Mouse (Mus musculus): ENCODE measurements around the gene Rcan1.
"Not testable (repeated sequence)": the region's sequence is repeated elsewhere in the genome, so short reads cannot be mapped to it uniquely, and the experiment has no call there.

Rcan1 gene

DNA sequence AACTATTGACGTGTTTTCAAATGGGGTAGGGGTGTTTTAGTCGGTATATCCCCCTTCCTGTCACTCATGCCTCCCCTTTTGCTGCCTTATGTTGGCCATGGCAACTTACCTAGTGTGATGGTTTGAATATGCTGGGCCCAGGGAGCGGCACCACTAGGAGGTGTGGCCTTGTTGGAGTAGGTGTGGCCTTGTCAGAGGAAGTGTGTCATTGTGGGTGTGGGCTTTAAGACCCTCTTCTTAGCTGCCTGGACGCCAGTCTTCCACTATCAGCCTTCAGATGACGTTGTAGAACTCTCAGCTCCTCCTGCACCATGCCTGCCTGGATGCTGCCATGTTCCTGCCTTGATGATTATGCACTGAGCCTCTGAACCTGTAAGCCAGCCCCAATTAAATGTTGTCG lies at the start of gene Rcan1:
Gene Rcan1, minus strand, starts transcription at position 162 of the 400 bp plus-strand sequence.
- no peak for DNase-seq (ENCODE audit: low read depth)

DNA sequence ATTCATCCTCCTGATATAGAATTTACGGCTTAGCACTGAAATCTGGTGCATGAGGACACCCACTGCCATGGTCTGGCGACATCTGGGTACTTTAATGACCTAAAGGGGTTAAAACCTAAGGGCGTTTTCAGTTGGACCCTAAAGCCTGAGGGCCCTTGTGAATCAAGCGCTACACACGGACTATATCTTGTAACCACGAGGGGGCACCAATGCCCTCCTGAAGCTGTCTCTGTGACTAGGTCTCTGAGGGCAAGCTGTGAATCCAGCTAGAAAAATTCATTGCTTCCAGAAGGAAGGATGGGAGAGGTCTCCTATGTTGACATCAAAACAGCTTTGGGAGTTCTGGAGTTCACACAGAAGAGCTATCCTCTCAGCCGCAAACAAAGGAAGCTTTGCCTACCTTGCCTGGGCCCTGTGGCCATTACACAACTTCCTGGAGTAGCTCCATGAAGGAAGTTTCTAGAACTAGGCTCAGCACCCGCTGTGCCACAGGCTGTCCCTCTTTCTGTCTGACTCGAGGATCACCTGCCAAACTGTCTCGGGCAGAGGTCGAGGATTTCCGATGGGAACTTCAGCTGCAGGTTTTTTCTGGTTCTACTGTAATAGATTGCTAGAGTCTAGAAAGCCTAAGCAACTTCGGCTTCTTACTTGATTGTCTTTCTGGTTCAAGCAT lies 49.3 kb upstream of the Rcan1 start:
- DNase-seq (ENCODE audit: low read depth), result peak; percentile 80

DNA sequence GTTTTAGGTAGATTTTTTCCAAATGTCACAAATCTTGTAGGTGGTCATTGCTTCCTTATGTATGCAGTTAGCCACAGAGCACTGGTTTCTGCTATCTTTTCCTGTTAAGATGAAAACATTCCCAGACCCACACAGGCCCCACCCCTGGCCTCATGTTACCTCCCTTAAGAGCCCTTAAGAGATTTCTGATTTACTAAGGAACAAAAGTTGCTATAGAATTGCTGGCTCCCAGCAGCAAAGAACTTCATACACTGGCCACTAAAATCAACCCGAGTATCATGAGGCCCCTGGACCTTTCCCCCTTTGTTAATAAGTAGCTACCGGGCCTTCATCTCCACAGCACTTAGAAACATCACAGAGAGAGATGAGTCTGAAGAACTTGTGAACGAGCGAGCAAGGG lies 48.1 kb upstream of the Rcan1 start:
- no peak for DNase-seq (ENCODE audit: low read depth)

DNA sequence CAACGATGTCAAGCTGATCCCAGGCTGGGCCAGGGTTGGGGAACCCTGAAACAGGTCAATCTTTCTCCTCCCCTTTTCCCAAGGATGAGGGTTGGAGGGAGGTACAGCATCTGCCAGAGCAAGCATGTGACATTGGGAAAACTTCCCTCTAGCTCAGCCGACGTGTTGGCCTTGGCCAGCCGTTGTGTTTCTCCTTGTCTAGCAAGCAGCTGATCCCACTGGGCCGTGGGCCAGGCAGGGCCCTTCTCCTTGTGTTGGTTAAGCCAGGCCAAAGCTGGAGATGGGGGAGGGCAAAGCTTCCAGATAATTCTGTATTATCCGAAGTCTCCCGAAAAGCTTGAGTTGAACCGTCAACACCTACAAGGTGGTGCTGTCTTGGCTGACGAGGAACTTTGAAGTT lies 45.5 kb upstream of the Rcan1 start:
- peak; percentile 36 for DNase-seq (ENCODE audit: low read depth)

DNA sequence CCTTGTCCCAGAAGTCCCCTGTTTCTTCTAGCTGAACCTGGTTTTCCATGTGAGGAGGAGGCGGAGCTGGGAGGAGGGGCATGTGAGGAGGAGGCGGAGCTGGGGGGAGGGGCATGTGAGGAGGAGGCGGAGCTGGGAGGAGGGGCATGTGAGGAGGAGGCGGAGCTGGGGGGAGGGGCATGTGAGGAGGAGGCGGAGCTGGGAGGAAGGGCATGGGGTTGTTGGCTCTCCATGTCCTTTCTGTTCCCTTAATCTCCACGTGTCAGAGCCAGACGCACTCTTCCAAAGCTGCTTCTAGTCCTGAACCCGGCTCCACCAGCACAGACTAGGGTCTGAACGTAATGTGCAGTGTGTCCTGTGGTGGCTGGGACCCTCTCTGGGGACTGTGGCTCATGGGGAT lies 44.2 kb upstream of the Rcan1 start:
- not testable (repeated sequence) for DNase-seq (ENCODE audit: low read depth)

DNA sequence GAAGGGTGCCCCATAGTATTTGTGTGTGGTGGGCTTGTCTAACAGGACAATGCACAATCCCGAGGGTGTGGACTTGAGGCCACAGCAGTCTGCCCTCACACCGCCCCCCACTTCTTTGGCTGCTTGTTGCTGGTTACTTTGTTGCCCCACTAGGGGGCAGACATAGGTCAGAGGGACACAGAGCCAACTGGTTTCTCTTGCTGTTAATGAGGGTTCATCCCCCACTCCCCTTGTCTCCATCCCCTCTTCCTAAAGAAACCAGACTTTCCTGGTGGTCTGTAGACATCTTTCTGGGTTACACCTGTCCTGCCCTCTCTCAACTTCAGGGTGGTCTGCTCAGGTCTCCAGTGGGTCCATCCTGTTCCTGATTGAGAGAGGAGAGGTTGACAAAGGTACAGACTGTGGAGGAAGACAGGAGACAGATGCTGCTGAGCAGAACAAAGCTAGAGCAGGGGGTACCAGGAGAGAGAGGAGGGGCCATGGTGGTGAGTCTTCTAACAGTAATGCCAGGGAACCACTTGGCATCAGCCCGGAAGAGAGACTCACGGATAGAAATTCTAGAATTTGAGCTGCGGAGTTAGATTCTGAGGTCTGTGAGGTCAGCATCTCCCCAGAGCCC lies 41.2 kb upstream of the Rcan1 start:
- peak; percentile 56 for DNase-seq (ENCODE audit: low read depth)

DNA sequence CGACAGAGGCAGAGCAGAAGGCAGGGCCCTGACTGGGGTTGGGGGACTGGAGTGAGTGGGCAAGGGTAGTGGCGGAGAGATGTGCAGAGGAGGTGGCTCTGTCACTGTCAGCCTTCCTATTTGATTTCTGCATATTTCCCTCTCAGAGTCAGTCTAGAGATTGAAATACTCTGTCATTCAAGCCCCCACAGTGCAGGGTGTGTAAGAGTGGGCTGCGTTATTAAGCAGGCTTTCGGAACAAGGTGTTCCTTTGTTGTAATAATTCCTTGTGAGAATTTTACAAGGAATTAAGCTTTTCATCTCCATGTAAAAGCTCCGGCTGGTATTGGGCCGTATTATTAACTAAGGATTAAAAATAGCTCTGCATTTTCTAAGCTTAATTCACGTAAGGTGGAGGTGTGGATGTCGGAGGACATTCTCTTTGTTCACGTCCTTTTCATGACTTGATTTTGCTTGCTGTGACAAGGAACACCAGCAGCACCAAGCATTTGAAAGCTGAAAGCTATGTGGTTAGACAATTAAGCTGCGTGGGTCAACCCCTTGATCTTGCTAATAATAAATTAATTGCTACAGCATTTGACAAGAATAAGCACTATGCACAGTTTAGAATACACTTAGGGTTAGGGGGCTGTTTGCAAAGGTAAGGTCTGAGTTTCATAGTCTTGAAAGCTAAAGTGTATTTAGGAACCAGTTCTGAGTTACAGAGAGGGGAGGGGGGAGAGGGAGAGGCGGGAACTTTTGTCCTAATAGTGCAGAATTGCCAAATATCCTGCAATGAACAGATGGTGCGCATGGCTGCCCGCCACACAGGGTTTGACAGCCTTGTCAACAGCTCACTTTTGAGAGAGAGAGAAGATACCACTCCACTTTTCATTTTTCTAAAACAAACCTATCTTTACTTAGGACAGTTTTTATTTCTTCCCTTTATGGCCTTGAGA lies 40.4 kb upstream of the Rcan1 start:
- DNase-seq (ENCODE audit: low read depth), result peak; percentile 32

DNA sequence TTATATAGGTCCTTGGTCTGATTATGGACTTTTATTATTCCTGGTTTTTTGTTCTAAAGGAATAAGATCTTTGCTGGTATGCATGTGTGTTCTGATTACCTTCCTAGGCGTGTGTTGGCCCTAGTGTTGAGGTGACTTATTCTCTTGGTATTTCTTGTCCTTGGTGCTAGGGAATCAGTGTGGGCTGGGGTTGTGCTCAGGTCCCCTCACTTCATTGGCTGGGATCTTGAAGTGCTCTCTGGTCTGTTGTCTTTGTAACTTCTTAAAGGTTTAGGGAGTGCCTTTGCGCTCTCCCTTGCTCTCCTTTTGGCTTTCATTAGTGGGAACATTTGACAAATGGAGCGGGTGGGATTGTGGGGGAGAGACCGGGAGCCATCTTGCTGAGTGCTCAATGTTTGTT lies 36.9 kb upstream of the Rcan1 start:
- no peak for DNase-seq (ENCODE audit: low read depth)

DNA sequence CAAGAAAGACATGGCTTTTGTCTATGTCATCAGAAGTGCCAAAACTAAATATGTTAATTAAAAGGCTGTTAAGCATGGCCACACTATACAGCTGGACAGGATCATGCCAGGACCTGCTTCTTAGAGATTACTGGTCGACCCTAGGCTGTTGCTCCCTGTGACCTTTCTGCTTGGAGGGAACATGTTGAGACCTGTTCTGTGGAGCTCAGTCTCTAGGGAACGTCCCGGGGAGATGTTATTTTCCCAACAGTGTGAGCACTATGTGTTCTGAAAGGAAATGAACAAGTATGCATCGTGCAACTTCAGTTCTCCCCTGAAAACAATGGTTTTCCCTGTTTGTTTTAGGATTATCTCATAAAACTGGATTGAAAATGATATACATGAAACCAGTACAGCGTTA lies 32.4 kb upstream of the Rcan1 start:
- no peak for DNase-seq (ENCODE audit: low read depth)

DNA sequence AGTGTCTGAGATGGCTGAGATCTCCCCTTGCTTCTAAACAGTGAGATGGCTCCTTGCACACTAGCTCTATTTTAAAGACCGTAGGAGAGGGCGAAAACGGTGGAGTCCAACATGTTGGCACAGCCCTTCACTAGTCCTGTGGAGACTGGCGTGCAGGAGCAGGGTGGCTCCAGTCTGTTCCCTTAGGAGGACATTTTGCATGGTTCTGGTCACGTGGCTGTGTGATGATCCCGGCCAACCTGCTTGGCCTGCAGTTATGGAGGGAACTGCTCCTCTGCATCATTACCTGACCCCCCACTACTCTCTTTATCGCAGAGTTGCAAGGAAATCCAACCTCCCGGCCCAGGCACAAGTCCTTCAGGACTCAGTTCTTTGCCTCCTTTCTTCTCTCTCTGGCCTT lies 29.9 kb upstream of the Rcan1 start:
- DNase-seq (ENCODE audit: low read depth), result no peak

DNA sequence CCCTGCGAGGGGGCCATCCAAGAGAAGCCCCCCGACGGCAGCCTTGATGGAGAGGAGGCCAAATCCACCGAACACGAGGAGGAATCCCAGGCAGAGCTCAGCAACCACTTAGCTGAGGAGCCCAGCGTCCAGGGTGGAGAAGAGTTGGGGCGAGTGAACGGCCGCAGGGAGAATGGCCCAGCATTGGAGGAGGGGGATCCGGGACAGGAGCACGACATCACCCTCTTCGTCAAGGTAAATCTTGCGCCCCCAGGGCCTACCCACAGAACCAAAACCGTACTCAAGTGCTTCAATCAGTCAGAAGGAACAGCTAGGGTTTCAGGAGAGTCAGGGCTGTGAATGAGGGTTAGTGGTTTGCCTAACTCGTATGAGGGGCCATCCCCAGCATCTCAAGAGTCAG lies 28.7 kb upstream of the Rcan1 start:
- no peak for DNase-seq (ENCODE audit: low read depth)

DNA sequence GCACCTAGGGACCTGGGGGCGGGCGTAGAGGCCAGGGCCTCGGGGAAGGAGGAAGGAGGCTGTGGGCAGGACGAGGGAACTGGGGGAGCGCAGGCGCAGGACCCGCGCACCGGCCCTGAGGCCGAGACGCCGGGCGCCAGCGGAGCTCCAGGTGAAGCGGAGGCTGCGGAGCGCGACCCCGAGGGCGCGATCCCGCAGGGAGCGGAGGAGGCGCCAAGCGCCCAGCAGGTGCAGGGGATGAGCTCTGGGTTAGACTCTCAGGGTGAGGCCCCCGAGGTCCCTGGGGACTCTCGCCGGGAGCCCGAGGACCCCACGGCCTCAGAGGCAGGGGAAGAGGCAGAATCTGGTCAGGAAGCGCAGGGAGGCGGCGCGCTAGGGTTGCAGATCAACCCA lies 27.9 kb upstream of the Rcan1 start:
- DNase-seq (ENCODE audit: low read depth), result no peak

DNA sequence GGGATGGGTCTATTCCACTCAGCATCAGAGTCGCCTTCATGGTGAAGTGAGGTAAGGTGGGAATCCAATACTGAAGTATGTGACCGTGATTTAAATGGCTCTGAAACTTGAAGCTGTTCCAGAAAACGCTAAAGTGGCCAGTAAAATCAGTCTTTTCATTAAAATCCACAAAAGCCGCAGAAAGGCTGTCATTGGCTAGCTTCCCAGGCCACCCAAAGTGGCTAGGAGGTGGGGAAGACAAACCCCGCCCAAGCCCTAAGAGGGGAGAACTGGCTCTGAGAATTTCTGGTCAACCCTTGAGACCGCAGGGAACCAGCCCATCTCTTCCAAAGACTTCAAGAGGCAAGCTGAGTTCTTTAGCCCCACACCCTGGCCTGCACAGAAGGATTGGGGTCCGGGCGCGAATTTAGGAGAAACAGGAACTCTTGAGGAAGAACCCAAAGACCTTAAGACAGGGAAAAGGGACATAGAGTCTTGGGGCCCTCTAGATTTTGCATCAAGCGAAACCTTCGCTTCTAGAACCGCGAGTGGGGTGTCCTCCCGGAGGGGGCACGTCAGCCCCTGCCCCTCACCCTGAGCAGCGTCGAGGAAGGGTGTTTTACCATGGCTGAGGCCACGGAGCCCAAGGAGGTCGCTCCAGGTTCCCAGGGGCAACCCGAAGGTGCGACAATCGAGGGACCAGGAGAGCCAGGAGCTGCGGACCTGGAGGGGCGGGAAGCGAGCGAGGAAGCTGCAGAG lies 27.4 kb upstream of the Rcan1 start:
- DNase-seq (ENCODE audit: low read depth), result no peak

DNA sequence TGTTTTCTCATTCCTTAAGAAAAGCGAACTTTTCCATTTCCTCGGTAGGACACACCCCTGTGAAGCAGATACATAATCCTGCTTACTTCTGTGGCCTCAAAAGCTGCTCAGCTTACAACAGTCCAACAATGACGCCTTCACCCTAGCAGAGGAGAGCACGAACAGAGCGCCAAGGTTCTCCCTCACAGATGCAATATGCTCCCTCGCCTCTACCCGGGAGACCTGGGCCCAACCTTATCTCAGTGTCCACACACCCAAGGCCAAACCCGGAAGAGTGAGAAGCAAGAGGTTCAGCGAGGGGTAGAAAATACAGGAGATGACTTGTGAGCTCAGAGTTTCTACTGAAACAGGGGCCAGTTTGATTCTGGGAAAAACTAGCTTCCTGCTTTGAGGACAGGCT lies 18.7 kb upstream of the Rcan1 start:
- DNase-seq (ENCODE audit: low read depth), result no peak

DNA sequence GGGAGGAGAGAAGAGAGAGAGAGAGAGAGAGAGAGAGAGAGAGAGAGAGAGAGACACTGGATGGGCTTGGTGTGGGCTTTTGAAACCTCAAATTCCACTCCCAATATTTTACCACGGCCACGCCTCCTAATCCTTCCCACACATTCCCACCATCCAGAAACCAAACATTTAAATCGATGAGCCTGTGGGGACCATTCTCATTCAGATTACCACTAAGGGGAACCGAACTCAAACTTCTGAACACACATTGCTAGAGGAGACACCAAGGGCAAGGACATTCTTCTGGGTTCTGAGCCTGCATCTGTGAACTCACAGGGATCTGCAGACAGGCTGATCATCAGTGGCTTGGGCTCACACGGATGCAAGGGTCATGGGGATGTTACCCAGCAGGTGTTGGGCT lies 17.8 kb upstream of the Rcan1 start:
- no peak for DNase-seq (ENCODE audit: low read depth)

DNA sequence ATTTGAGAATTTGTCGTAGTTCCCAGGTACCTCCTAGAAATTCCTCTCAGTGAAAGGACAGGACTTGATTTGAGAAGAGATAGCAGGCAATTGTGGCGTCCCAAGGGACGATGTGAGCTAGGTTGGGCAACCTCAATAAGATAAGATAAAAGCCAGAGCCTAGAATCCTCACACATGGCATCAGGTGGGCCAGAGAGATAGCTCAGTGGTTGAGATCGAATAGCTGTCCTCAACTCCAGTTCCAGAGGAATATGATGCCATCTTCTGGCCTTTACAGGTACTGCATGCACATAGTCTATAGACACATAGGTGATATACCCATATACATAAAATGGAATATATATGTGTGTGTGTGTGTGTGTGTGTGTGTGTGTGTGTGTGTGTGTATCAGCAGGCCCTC lies 16.8 kb upstream of the Rcan1 start:
- DNase-seq (ENCODE audit: low read depth), result peak; percentile 65

DNA sequence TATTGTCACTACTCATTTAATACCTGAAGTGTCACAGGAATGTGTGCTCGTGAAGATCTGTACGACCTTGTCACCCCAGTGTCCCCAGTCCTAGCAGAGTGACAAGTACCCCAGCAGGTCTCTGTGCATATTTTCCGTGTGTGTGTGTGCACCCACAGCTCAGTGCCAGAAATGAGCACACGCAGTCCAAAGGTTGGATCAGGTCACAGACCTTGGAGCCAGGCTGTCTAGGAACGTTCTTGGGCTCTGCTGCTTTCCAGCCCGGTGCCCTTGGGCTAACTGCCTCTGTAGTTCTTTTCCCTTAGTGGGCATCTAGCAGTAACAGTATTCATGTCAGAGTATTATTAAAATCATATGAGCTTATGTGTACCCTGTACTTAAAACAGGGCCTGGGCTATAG lies 16.4 kb upstream of the Rcan1 start:
- DNase-seq (ENCODE audit: low read depth), result no peak

DNA sequence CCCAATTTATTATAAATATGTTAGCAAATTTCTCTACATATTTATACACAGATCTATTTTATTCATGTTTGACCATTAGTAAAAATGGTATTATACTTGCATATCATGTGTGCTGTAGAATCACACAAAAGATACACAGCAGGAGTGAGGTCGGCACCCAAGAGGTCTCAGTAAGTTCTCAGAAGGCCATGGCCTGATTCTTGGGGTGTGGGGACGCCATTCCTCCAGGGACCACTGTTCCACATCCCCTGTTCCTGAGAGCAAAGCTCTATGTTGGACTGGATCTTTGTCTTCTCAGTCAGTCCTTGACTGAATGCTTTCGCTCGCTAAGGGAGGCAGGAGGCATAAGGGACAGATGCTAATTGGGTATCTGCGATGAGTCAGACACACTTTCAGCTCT lies 14.8 kb upstream of the Rcan1 start, which contains the start of gene Clic6:
Gene Clic6, plus strand, starts transcription at position 301 of the 400 bp plus-strand sequence.
- no peak for DNase-seq (ENCODE audit: low read depth)

DNA sequence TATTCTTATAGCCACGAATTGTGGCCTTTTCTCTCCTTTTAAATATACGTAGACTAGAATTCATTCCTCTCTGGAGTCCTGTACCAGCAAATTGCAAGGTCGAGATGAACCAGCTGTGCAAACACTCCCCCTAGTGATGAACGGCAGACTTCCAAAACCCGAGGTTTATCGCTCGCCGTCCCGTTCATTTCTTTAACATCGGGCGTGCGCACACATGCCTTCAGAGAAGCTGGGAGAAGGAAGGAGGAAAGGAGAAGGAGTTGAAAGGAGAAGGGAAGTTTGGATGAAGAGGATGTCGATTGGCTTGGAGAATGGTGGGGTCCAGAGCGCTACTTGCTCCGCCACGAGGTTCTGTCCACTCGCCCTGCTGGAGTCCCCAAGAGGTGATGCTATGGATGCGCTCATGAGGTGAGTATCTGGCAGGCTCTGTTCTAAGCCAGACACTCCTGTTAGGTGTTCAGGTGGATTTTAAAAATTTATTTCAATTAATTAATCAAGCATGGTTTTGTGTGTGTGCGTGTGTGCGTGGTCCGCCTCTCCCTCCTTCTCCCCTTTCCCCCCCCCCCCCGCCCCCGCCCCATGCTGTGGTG lies 8.0 kb upstream of the Rcan1 start:
- peak; percentile 64 for DNase-seq (ENCODE audit: low read depth)

DNA sequence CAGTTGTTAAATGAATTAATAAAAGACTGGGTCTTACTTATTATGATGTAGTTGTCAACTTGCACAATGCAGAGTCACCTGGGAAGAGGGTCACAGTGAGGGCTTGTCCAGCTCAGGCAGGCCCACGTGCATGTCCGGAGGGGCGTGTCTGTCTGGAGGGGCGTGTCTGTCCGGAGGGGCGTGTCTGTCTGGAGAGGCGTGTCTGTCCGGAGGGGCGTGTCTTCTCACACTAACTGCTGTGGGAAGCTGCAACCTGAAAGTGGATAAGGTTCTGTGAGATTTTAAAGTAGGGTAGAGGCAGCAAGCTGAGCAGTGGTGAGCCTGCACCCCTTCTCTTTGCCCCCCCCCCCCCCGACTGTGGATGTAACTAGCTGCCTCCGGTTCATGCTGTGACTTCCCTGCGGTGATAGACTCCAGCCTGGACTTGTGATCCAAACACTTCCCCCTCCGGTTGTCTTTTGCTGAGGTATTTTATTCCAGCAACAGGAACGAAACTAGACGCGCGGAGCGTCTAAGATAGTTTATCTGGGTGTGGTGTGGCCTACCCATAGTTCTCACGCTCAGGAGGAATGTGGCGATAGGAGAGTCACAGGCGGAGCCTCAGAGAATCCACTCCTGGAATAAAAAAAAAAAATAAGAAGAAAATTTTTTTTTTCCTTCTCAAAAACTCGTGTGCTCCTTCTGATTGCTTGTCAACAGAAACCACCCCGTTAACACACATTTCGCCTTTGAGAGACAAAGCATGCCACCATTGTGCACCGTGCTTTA lies 4.6 kb upstream of the Rcan1 start:
- DNase-seq (ENCODE audit: low read depth), result no peak

DNA sequence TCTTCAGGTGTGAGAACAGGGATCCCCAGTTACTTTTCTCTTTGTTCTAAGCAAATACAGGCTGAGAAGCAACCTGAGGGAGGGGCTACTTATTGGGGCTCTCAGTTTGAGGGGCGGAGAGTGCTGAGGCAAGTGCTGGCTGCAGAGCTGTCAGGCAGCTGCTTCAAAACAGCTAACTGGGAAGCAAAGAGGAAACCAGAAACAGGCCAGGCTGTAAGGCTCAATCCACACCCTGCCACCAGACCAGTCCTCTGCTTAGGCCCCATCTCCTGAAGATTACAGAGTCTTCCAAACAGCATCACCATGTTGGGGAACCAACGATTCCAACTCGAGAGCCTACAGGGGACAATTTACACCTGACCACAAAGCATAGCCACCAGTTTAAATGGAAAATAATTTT lies 2.2 kb upstream of the Rcan1 start:
- DNase-seq (ENCODE audit: low read depth), result no peak

Data from NIH3T3 (cell line).